Mouse (Mus musculus) ES-Bruce4 (cell line): Measurements from ENCODE around the gene Krt6b. TPM values are rescaled to one million over a fixed set of nuclear protein-coding genes. Genes with fewer than 3 reads are reported as not detected.
"Not testable (repeated sequence)": the region's sequence is repeated elsewhere in the genome, so short reads cannot be mapped to it uniquely, and the experiment has no call there.

Source experiments
- H3K27ac ChIP-seq: 2 replicates; pipeline ENCODE4 v1.5.1; 2012; ENCODE audit warnings: low read length, inconsistent platforms; ENCODE audit not compliant: insufficient read depth
- H3K27me3 ChIP-seq: 2 replicates; pipeline ENCODE4 v1.6.1; 2012; ENCODE audit warnings: mild to moderate bottlenecking, low read length, inconsistent platforms; ENCODE audit not compliant: control insufficient read depth, poor library complexity, insufficient read depth, severe bottlenecking
- H3K36me3 ChIP-seq: 2 replicates; pipeline ENCODE4 v1.6.1; 2012; ENCODE audit warnings: inconsistent platforms, mild to moderate bottlenecking, low read length, moderate library complexity; ENCODE audit not compliant: control insufficient read depth, poor library complexity, insufficient read depth, severe bottlenecking
- H3K4me1 ChIP-seq: one replicate; pipeline ENCODE4 v1.8.1; 2011; ENCODE audit warnings: low read length; ENCODE audit not compliant: control insufficient read depth, insufficient read depth
- H3K4me3 ChIP-seq: 2 replicates; pipeline ENCODE4 v1.5.1; 2011; ENCODE audit warnings: low read depth, mild to moderate bottlenecking, low read length
- H3K9ac ChIP-seq: 2 replicates; pipeline ENCODE4 v1.6.1; 2012; ENCODE audit warnings: low read depth, mild to moderate bottlenecking, inconsistent platforms; ENCODE audit not compliant: poor library complexity, severe bottlenecking
- H3K9me3 ChIP-seq: replicated peaks from 2 replicates; pipeline ENCODE4 v1.6.1; 2012; ENCODE audit warnings: mild to moderate bottlenecking, low read length, inconsistent platforms; ENCODE audit not compliant: control insufficient read depth, poor library complexity, insufficient read depth, severe bottlenecking
- CTCF ChIP-seq: IDR thresholded peaks from one replicate; pipeline ENCODE4 v1.8.1; 2011; ENCODE audit warnings: low read depth, low read length
- EP300 ChIP-seq: IDR thresholded peaks from 2 replicates; pipeline ENCODE4 v1.6.1; 2011; ENCODE audit warnings: low read depth, low read length; ENCODE audit not compliant: insufficient read depth
- POLR2A ChIP-seq: IDR thresholded peaks from one replicate; pipeline ENCODE4 v1.8.1; 2011; ENCODE audit warnings: low read length; ENCODE audit not compliant: insufficient read depth
- polyA plus RNA-seq: library from polyadenylated mRNA; stranded (reverse); fragments of >200 nt; gene quantifications from 2 replicates; pipeline ENCODE4 v1.2.4, GENCODE M21; 2011; ENCODE audit warnings: low read depth; ENCODE audit not compliant: missing spikeins, insufficient read depth, insufficient read length

Gene Krt6b
- polyA plus RNA-seq, 1 experiment = not detected

DNA sequence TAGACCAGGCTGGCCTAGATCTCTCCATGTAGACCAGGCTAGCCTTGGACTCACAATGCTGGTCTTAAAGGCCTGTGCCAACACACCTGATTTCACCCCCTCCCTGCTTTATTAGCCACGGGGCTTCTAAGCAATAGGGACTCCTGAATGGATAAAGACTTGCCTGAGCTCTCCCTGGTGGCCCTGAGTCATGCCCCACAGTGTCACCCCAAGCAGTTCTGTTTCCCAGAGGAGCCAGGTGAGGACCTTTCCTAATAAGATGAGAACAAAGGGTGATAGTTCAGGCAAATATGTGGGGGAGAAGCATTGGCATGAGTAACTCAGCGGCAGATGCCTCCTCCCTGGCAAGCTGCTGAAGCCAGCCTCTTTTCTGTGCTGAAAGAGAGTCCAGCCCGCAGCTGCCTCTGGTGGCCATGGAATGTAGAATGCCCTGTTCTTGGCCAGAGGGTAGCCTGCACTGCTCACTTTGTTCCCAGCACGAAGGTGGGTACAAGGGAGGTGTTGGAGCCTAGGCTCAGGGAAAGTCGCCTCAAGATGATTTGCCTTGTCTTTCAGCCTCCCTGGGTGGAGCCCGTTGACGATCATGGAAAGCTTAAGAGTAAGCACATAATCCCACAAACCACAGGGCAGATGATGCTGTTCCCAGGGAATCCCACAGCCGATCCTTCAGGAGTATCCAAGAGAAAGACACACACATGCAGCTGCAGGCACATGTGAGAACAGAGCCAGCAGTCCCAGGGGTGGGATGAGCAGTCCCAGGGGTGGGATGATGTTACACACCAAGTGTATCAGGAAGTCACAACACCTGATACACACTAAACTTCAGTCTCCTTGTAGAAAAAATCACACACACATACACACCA is 17.5 kb upstream of the Krt6b start:
- H3K27ac ChIP-seq = no peak overlapping the region
- H3K4me1 ChIP-seq = no peaks in the 10 kb centered on the region
- no peaks in the 10 kb centered on the region for H3K9me3 ChIP-seq
- TF ChIP-seq CTCF (no peak), EP300 (no peak), POLR2A (no peak)
- no peak overlapping the region for H3K9ac ChIP-seq
- no peaks in the 10 kb centered on the region for H3K36me3 ChIP-seq
- no peak overlapping the region for H3K4me3 ChIP-seq
- H3K27me3 ChIP-seq = no peaks in the 10 kb centered on the region

DNA sequence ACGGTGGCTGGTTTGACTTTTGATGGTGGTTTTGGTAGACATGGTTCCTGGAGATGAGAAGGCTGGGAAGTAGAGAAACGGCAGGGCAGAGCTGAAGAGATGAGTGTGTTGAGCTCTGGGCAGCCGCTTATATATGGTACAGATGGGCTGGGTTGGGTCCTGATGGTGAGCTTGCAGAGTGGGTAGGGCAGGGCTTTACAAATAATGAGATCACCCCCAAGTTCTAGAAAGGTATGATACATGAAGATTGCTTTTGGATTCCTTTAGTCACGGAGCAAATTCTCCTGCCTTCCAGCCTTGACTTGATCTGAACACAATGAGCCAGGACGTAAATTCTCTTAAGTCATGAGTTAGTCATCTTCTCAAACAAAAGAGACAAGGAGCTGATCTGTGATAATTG is 14.1 kb upstream of the Krt6b start, which contains the start of gene Krt6a:
TSS of gene Krt6a (minus strand) at position 101 of the 400 bp plus-strand sequence.
- Histone ChIP-seq H3K27me3 (no peaks in the 10 kb centered on the region), H3K9me3 (no peaks in the 10 kb centered on the region), H3K27ac (no peak within 1 kb of the TSS), H3K9ac (no peak within 1 kb of the TSS), H3K4me3 (no peak within 1 kb of the TSS), H3K36me3 (no peaks in the 10 kb centered on the region), H3K4me1 (no peaks in the 10 kb centered on the region)
- TF ChIP-seq POLR2A (no peak), CTCF (no peak), EP300 (no peak)

- H3K27me3 ChIP-seq, H3K36me3 ChIP-seq, H3K4me3 ChIP-seq, H3K9ac ChIP-seq, H3K9me3 ChIP-seq, H3K27ac ChIP-seq, H3K4me1 ChIP-seq: not testable (repeated sequence)
Observed at GRCm38 (mm10) chr15:101690460-101690859, 10.4 kb upstream of the Krt6b start.

DNA sequence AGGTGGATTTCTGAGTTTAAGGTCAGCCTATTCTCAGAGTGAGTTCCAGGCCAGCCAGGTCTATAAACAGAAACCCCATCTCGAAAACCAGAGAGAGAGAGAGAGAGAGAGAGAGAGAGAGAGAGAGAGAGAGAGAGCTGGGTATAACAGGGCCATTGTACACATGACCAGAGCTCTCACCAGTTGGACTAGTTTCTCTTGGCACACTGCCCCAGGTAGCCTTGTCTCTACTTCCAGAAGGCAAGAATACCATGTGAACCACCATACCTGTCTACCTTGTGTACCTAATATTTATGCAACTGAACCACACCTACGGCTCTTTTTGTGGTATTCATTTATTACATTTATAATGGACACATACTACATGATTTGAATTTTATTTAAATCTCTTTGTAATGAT is 8.1 kb upstream of the Krt6b start:
- Histone ChIP-seq H3K9me3 (no peaks in the 10 kb centered on the region), H3K27me3 (no peaks in the 10 kb centered on the region), H3K27ac (no peak overlapping the region), H3K9ac (no peak overlapping the region), H3K4me3 (no peak overlapping the region), H3K4me1 (no peaks in the 10 kb centered on the region), H3K36me3 (no peaks in the 10 kb centered on the region)
- TF ChIP-seq POLR2A = no peak
- no peak for TF ChIP-seq EP300
- TF ChIP-seq CTCF = no peak

GRCm38 (mm10) chr15:101675978-101676377 is 4.1 kb downstream of the Krt6b start:
- no peak overlapping the region for H3K27ac ChIP-seq
- H3K4me3 ChIP-seq = no peak overlapping the region
- no peaks in the 10 kb centered on the region for H3K4me1 ChIP-seq
- H3K27me3 ChIP-seq = no peaks in the 10 kb centered on the region
- H3K9me3 ChIP-seq = no peaks in the 10 kb centered on the region
- no peak overlapping the region for H3K9ac ChIP-seq
- no peaks in the 10 kb centered on the region for H3K36me3 ChIP-seq
- TF ChIP-seq POLR2A = no peak
- TF ChIP-seq EP300 = no peak
- no peak for TF ChIP-seq CTCF

GRCm38 (mm10) chr15:101652736-101653265 is 27.3 kb downstream of the Krt6b start:
- TF ChIP-seq POLR2A = no peak
- no peak for TF ChIP-seq CTCF
- H3K9me3 ChIP-seq = no peaks in the 10 kb centered on the region
- no peak overlapping the region for H3K9ac ChIP-seq
- H3K4me1 ChIP-seq = no peaks in the 10 kb centered on the region
- no peaks in the 10 kb centered on the region for H3K27me3 ChIP-seq
- no peak overlapping the region for H3K4me3 ChIP-seq
- no peak overlapping the region for H3K27ac ChIP-seq
- H3K36me3 ChIP-seq = no peaks in the 10 kb centered on the region
